Mouse (Mus musculus) G1E (cell line): ENCODE measurements around the gene Rtraf.

Experiments
- CTCF ChIP-seq: IDR thresholded peaks from 2 replicates; pipeline ENCODE4 v1.5.1; 2012; ENCODE audit warnings: low read depth, low read length, inconsistent platforms, mixed read lengths
- GATA1 ChIP-seq: IDR thresholded peaks from 2 replicates; pipeline ENCODE4 v1.6.1; 2012; ENCODE audit warnings: borderline replicate concordance, low read length, inconsistent platforms, mixed read lengths
- GATA2 ChIP-seq: IDR thresholded peaks from 2 replicates; pipeline ENCODE4 v1.6.1; 2012; ENCODE audit warnings: low read depth, low read length, inconsistent platforms, borderline replicate concordance
- POLR2AphosphoS5 ChIP-seq: IDR thresholded peaks from 2 replicates; pipeline ENCODE4 v1.6.1; 2012; ENCODE audit warnings: low read depth, low read length, inconsistent platforms; ENCODE audit not compliant: insufficient replicate concordance
- TAL1 ChIP-seq: conservative IDR thresholded peaks from 2 replicates; pipeline ENCODE4 v1.6.1; 2012; ENCODE audit warnings: low read depth, low read length, inconsistent platforms, mixed read lengths

GRCm38 (mm10) chr14:19774036-19774628 lies 49.5 kb downstream of the Rtraf start:
- TF ChIP-seq CTCF (no peak), GATA1 (no peak), TAL1 (no peak), POLR2AphosphoS5 (no peak), GATA2 (no peak)
